Mouse (Mus musculus): ENCODE data around the gene Dido1.

Dido1 gene

DNA sequence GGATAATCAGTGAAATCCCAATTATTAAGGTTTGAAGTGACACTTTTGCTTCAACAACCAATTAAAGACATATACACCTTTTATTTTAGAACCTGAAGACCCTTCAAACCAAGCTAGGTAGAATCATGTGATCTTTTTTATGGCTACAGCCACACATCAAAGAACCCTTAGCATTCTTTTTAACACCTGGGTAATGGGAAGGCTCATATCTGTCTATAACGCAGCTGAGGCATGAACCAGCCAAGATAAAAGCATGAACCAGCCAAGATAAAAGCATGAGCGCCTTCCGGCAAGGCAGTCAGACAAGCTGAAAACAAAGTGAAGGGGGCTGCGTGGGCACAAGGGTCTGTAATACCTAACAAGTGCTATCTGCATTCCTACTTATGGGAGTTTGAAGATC lies 25.8 kb downstream of the Dido1 start:
- DNase-seq (ENCODE audit: low spot score) = no peak

DNA sequence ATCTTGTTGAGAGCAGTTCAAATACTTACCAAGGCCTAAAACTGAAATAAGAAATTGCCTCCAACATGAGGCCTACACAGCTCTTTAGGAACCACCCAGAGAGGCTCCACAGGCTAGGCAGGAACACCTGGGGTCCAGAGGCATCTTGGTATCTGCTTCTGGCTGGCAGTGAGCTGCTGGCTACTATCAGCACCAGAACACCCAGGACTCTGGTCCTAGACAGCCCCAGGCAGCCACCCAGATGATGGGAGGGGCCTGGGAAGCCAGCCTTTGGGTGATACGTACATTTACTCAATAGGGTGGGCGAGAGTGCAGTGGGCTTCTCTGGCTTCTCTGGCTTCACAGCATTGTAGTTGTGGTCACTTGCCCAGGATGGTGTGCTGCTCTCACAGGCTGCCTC lies 26.3 kb downstream of the Dido1 start:
- DNase-seq (ENCODE audit: low spot score) = no peak

DNA sequence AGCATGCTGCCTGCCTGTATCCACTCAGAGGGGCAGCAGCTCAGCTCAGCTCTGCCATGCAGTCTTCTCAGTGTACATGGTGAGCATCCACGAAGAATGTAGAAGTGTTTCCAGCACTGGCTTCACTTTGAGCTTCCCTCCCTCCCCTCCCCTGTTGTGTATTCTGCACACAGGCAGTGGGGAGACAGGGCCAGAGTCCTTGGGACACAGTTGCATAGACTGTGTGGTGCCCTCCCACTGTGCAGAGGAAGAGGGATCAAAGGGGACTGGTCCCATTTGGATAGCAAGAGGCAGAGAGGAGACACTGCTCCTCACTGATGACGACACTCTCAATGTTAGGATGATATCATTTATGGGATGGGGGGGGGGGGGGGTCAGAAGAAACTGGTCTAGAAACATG lies 28.6 kb downstream of the Dido1 start:
- no peak for DNase-seq (ENCODE audit: low spot score)

DNA sequence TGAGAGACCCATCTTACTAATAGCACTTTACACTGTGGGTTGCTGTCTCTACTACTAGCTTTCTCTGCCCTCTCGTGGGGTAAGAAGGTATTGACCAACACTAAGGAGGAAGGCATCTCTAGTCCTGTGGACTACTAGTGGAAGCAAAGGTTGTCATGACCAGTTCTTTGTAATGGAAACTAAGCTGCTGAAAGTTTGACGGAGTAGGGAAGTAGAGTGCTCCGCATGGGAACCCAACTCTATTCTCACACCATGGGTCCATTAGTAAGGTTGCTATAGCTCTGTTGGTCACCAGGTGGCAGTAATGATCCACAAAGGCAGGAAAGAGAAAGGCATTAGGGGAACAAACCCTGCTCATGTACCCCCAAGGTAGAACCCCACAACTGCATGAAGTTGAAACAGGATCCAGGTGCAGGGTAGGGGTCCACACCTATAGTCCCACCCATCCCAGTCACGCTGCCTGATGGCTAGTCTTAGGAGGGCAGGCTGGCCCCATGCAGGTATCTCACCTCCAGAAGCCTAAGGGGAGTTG lies 31.1 kb downstream of the Dido1 start:
- DNase-seq (ENCODE audit: low spot score) = peak; percentile 71

DNA sequence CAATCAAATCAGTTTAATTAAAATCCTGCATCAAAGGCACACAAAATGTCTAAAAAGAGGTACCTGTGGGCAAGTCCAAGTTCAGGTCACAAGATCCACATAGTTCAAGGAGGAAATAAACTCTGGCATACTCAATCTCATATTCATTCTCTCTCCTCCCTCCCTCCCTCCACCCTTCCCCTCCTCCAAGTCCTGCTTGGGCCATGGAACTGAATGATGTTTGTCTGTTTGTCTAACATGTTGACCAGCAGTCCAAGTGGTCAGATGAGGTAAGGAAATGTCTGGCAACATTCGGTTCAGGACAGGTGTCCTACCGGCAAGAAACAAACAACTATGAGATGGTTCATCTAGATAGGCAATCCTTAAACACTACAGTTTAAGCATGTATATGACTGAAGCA lies 33.1 kb downstream of the Dido1 start:
- DNase-seq (ENCODE audit: low spot score) = no peak

DNA sequence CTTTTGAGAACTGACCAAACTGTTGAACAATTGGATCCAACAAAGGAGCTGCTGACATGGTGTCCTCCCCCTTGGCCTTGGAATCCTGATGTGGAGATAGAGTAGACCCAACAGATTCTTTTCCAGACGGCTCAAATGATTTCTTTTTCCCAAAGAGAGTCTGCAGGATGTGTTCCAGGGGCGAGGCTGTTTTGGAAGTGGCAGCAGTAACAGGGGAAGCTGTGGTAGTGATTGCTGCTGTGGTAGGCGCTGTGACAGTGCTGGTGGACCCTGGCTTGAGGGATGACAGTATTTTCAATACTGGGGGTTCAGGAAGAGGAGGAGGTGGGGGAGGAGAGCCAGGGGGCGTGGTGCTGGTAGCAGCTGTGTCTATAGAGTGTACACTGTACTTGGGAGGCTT lies 47.8 kb downstream of the Dido1 start:
- DNase-seq (ENCODE audit: low spot score) = no peak

DNA sequence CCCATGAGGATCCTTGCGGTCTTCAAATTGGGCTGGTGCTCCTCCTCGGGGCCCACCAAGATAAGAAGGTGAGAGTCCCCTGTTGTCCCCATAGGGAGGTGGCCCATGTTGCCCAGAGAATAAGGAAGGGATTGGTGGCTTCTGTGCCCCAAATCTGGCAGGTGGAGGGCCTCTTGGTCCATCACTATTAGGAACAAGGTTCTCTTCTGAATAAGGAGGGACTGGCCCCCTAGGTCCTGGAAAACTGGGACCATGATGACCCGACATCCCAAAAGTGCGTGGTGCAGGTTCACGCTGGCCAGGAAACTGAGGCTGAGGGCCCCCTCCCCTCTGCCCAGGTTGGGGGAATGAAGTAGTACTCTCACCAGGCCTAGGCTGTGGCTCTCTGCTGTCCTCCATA lies 49.3 kb downstream of the Dido1 start:
- no peak for DNase-seq (ENCODE audit: low spot score)

DNA sequence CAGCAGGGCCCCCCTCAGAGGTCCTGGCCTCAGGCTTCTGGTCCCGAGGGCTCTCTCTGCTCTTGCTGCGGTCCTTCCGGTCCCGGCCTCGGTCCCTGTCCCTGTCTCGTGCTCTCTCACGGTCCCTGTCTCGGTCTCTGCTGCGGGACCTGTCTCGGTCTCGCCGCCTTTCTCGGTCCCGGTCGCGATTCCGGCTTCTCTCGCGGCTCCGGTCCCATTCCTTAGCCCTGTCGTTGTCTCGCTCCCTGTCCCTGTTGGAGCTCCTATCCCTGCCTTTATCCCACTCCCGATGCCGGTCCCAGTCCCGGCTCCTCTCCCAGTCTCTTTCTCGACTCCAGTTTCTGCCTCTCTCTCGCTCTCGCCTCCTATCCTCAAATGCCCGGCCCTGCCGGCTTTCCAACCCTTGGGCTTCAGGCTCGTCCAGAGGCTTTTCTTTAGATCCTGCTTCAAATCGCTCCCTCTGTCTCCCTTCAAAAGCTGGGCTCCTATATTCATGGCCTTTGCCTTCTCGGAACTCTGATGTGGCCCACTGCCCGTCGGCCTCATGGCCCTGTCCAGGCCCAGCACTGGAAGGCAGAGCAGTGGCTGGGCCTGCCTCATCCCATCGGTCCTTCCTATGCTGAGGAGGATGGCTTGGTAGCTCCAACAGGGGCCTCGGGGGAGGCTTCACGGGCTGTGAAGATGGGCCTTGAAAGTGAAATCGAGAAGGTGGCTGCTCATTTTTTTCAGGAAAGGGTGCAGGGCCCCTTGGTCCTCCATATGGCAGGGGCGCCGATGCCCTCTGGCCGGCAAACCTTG lies 50.2 kb downstream of the Dido1 start:
- DNase-seq (ENCODE audit: low spot score) = no peak

DNA sequence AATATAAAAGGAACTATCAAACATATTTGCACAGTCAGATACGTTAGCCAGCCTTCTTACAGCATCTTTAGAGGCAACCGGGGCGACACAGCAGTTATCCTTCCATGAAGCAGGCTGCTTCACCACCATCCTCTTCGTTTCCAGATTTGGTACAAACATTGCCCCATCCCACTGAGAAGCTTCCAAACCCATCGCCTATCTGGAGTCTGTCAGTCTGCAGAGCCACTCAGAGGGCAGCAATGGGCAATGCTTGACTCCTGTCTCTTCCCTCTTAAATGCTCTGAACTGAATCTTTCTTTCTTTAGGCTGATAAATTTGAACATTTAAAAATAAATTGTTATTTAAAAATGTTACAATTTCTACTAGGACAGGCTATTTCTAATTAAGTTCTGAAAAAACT lies 51.4 kb downstream of the Dido1 start:
- no peak for DNase-seq (ENCODE audit: low spot score)

DNA sequence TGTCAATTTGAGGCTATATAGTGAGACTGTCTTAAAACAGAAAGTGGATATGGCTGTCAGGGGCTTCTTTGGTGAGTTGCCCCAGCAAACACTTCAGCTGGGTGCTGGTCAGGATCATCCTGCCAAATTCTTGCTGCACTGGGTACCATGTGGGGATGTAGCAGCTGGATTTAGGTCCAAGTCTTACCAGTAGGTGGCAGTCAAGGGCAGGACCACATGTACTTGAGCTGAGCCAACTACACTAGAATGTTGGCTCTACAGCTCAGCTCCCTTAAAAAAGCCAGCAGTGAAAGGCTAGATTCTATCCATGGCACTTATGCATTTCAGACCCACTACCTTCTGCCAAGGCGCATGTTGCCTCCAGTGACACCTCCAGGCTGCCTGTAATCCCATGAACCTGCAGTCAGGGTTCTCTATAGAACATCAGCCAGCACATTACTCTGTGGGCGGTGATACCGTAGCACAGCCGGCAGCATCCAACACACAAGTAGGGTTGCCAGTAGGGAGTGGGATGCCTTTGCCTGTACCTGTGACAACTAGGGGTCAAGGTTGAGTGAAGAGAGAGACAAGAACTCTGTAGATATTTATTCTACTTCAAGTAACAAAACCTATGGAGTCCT lies 52.3 kb downstream of the Dido1 start:
- DNase-seq (ENCODE audit: low spot score) = peak; percentile 71

DNA sequence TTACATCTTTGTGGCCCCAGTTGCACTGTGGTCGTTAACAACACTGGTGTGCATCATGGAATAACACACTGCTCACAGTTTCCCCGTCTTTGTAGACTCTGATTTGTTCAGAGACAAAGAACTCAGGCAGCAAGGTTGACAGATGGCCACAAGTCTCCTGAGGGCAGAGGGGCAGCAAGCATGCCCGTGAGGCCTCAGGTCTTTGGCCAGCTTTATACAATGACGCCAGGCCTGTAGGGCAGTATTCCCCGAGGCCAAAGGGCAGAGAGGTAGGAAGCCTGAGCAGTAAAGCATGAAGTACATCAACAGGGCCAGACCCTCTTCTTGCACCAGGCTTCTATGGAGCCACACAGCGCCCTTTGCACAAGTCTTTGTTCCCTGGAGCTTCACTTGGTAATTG lies 54.6 kb downstream of the Dido1 start:
- no peak for DNase-seq (ENCODE audit: low spot score)

DNA sequence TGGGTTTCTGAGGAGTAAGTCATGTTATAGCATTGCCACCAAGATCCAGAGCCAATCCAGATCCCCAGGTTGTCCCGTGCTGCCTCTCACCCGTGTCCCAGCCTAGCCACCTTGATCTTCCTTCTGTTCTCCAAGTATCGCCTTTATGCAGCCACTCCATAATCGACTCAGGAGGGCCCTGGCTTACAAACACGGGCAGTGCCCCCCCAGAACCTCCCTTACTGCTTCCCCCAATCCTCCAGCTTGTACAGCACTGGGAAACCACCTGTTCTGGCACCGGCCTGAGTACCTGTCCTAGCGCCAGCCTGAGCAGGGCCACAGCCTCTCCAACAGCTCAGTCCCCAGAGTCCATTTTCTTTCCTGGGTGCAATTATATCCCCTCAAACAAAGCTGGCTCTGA lies 55.1 kb downstream of the Dido1 start:
- DNase-seq (ENCODE audit: low spot score) = no peak

DNA sequence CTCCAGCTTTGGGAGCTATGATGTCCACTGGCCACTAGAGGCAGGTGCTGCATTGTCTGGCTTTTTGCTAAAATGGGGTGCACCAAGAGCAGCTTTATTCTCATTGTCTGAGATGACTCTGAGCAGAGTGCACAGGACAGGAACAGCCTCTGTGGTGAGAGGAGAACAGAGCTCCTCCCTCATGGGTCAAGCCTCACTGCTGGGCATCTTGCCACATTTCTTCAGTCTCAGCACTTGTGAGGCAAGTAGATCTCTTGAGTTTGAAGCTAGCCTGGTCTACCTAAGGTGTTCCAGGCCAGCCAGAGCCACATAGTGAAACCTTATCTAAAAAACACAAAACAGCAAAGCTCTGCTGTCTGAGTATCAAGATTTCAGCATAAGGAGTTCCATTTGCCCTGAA lies 63.0 kb downstream of the Dido1 start:
- no peak for DNase-seq (ENCODE audit: low spot score)

DNA sequence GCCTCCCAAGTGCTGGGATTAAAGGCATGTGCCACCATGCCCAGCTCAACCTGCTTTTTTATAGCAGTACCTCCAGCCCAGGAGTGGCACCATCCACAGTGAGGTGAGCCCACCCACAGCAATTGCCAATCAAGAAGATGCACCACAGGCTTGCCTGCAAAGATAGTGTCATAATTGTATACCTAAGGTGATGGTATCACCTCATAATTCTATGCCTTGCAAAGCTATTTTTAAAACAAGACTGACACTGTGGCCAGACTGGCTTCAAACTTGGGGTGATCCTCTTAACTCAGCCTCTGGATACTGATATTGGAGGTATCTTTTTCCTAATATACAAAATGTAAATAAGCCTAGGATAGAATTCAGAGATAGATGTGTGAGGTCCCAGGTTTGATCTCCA lies 66.2 kb downstream of the Dido1 start:
- no peak for DNase-seq (ENCODE audit: low spot score)

DNA sequence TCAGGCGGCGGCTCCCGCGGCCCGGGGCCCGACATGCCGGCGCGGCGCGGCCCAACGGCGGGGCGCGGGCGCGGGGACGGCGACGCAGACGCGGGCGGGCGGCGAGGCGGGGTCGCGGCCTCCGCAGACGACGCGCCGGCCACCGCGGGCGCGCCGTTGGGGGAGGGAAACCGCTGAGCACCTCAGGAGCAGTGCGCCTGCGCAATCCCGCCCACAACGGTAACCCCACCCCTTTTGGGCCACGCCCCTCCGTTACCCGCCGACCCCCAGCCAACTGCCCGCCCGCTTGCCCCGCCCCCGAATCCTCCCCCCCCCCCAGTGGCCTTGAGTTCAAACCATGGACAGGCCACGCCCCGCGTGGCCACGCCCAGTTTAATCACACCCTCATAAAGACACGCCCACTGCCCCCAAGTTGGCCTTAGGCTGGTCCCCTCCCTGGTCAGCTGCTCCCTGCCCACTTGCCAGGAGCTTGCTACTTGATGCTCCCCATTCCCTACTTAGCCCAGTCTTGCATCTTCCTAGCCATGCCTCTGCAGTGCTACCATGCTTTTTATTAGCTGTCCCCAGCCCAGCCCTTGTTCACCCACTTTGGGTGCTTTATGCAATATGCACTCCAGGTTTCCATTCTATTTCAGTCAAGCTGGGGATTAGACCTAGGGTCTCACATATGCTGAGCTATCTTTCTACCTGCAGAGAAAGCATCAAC lies 67.1 kb downstream of the Dido1 start, which contains the start of gene Tcfl5:
Gene Tcfl5 (minus strand): TSS at position 154 of the 706 bp plus-strand sequence.
- DNase-seq (ENCODE audit: low spot score) = no peak

DNA sequence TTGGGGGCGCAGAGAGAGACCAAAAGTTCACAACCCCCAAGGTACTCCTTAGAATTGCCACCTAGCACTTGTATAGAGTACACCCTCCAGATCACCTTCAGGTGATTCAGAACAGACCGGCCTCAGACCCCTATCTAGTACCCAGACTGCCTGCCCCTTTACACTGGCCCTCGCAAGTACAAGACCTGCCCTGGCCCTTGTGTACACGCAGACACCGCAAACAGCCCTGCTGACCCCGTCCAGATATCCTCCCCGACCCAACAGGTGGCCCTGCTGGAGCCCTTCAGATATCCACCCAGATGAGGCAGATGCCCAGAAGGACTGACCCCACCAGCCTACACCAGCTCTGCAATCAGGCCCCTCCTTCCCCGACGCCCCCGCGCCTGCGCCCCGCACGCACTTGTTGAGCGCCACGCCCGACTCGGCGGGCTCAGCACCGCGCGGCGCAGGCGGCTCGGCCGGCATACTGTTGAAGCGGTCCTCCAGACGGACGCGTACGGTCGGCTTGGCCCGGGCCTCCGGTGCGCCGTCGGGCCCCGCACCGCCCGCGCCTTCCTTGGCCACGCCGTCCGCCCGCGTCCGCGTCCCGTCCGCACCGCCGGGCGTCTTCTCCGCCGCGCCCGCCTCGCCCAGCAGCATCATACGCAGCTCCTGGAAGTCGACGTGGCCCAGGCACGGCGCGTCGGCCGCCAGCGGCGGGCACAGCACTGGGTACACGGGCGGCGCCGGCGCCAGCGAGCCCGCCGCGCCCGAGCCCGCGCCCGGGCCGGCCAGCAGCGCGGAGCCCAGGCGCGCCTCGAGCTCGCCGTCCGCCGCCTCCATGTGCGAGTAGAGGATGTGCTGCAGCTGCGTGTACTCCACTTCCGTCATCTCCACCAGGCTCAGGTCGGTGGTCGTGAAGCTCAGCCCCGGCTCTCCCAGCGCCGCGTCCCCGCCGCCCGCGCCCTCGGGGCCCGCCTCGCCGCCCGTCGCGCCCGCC lies 67.9 kb downstream of the Dido1 start:
- no peak for DNase-seq (ENCODE audit: low spot score)

DNA sequence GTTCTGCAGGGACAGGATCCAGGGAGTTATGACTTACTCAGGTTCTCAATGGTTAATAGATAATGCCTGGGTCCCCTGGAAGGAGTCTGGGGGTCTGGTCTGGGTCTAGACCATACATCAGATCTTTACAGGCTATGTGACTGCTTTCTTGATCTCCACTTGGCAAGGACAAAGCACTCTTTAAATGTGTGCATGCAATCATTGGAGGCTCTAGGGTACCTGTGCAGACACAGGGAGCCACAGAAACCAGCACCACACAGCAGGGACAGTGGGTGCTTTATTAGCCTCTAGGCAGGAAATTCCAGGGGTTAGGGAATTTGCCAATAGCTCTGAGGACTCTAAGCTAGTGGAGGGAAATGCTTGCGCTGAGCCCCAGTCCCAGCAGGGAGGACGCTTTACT lies 97.9 kb downstream of the Dido1 start:
- DNase-seq (ENCODE audit: low spot score) = no peak

DNA sequence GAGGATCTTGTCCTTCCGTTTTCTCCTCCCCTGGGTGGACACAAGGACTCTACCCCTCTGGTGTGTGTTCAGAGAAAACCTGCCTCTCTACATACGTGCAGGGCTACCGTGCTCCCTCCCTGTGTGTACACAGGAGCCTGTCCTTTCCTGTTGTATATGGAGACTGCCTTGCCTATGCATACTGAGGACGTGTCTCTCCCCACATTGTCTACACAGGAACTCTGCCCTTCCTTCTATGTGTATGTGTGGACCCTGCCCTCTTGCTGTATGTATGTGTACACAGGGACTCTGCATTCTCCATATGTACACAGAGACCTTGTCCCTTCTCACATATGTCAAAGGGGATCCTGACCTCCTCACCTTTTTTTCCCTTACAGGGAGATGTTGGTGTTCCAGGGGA lies 99.5 kb downstream of the Dido1 start:
- DNase-seq (ENCODE audit: low spot score) = no peak

All from lung, postnatal 25 days (tissue).